Mouse (Mus musculus): ENCODE data around the gene Rnf167.

GRCm38 (mm10) chr11:70647716-70648420 is 833 bp downstream of the Rnf167 start:
- TF ChIP-seq POLR2AphosphoS2 (IDR thresholded peaks at IDR 0.05; ENCODE audit: insufficient read length, low read depth) (peak; percentile 95), POLR2A (IDR thresholded peaks at IDR 0.05; ENCODE audit: insufficient read length, low read depth) (peak; percentile 46), E2F4 (IDR thresholded peaks at IDR 0.05; ENCODE audit: insufficient read depth) (no peak)

Data from myocyte (in vitro differentiated cells).